8 mouse cellular contexts compared by ENCODE assay signal in genomic region chr8:46739003-46739949, GRCm38 (mm10). TPM values are rescaled to one million over a fixed set of nuclear protein-coding genes. Genes with fewer than 3 reads are reported as not detected.
DNase-seq lines count a peak whose midpoint lies in the region; ATAC-seq and TF ChIP-seq lines count a peak whose summit lies in the region.

Gene Irf2 (plus strand): TSS chr8:46739732.

- no peaks in the 10 kb centered on the region; the same call in 1 of the 2 replicates for H3K4me1 ChIP-seq in hindbrain, embryonic 11.5 days (replicated peaks; ENCODE audit: control insufficient read depth, insufficient read depth, low read length)

- WGBS in hindbrain, embryonic 11.5 days = under 1% methylated on average over 48 of the region's 51 CpGs

- peak within 1 kb of the TSS; percentile 84 for H3K4me3 ChIP-seq in hindbrain, embryonic 11.5 days (ENCODE audit: low read depth, low read length)

- peak within 1 kb of the TSS; percentile 83 for H3K4me2 ChIP-seq in hindbrain, embryonic 11.5 days (replicated peaks; ENCODE audit: low read depth, low read length)

- DNase-seq in Patski (ENCODE audit: low read depth, low spot score) = no peak
- peak; percentile 80 to 87 for DNase-seq in cerebellum, postnatal 10 days
- DNase-seq in frontal cortex, adult 2 months (ENCODE audit: extremely low spot score in 1 of 2, low spot score in 1 of 2) = peak in 1 of 2 experiments; percentile 79
- DNase-seq in hindbrain, embryonic 11.5 days (ENCODE audit: low spot score) = peak; percentile 85
- peak; percentile 68 to 76 for DNase-seq in layer of hippocampus, postnatal 14 days (ENCODE audit: low spot score in 2 of 2)
- peak; percentile 92 for DNase-seq in lung, postnatal 14 days
- DNase-seq in ovary, postnatal 36 days (ENCODE audit: low spot score) = peak; percentile 86
- peak; percentile 94 for DNase-seq in thymus, postnatal 14 days

- H3K36me3 ChIP-seq in hindbrain, embryonic 11.5 days (ENCODE audit: control insufficient read depth, insufficient read depth, low read length) = no peaks in the 10 kb centered on the region

- ATAC-seq in Patski = peak; percentile 68
- ATAC-seq in hindbrain, embryonic 11.5 days (ENCODE audit: low FRiP score) = peak; percentile 77

- in situ Hi-C loops in Patski (cut with MboI; ENCODE audit: low pct_unique_long_range_greater_than_20kb) = loop anchor here (5.0 kb wide), 1 partner anchor 57 kb away; no protein-coding TSS in a partner anchor

- CTCF ChIA-PET in Patski (lab: Charles Lee) = interaction anchor here (1.4 kb wide), 1 partner anchor 73 kb away, joined by 3 read pairs; no protein-coding TSS in a partner anchor

- H3K9ac ChIP-seq in hindbrain, embryonic 11.5 days (ENCODE audit: low read depth, low read length) = peak within 1 kb of the TSS; percentile 98

- peak within 1 kb of the TSS; percentile 87 for H3K27ac ChIP-seq in hindbrain, embryonic 11.5 days (ENCODE audit: low read depth, low read length)

- no peak for TF ChIP-seq CTCF in Patski (IDR thresholded peaks at IDR 0.05)

- POLR2A ChIA-PET in Patski (lab: Charles Lee) = interaction anchor here (0.8 to 1.0 kb wide), 2 partner anchors 36 to 1263 kb away, joined by 3 read pairs; no protein-coding TSS in a partner anchor

- no peaks in the 10 kb centered on the region for H3K9me3 ChIP-seq in hindbrain, embryonic 11.5 days (ENCODE audit: control insufficient read depth, low read length)

- H3K27me3 ChIP-seq in Patski = no peaks in the 10 kb centered on the region
- H3K27me3 ChIP-seq in hindbrain, embryonic 11.5 days (ENCODE audit: control insufficient read depth, insufficient read depth, low read length) = no peaks in the 10 kb centered on the region

RNA-seq across cellular contexts. Expression of gene Irf2, which starts in this region (rescaled TPM):
- polyA plus RNA-seq in Patski (2021) = 36.5 TPM
- 27.9 and 28.1 TPM in 2 replicates for polyA plus RNA-seq in frontal cortex, adult 2 months (2012; rRNA removed)
- polyA plus RNA-seq in hindbrain, embryonic 11.5 days (2014; fragmentation: Nextera tagmentation; extraction: Ambion mirVana) = 11.1 and 14.3 TPM in 2 replicates
- 10 to 100 TPM; 48.9 to 51.1 TPM for total RNA-seq in layer of hippocampus, postnatal 14 days (2021)
